Mouse (Mus musculus) CH12.LX (cell line): ENCODE data around the gene Phf13.

Experiments used
- CTCF ChIP-seq, 2 experiments: IDR thresholded peaks in 1 of 2; conservative IDR thresholded peaks in 1 of 2; 2 replicates each; pipeline ENCODE4 v1.5.1; 2011 to 2012; ENCODE audit warnings: low read depth in 2 of 2, low read length in 2 of 2, improper control_type of control experiment in 1 of 2, inconsistent platforms in 1 of 2, mild to moderate bottlenecking in 1 of 2, moderate library complexity in 1 of 2
- ELF1 ChIP-seq: IDR thresholded peaks from 2 replicates; pipeline ENCODE4 v1.6.1; 2014; ENCODE audit warnings: low read depth, mild to moderate bottlenecking, inconsistent platforms, low read length, improper control_type of control experiment
- MEF2A ChIP-seq: IDR thresholded peaks from 2 replicates; pipeline ENCODE4 v1.6.1; 2014; ENCODE audit warnings: low read depth, mild to moderate bottlenecking, inconsistent platforms, low read length, improper control_type of control experiment, borderline replicate concordance
- POLR2A ChIP-seq: IDR thresholded peaks from 2 replicates; pipeline ENCODE4 v1.6.1; 2011; ENCODE audit warnings: low read depth, mild to moderate bottlenecking, improper control_type of control experiment, low read length

DNA sequence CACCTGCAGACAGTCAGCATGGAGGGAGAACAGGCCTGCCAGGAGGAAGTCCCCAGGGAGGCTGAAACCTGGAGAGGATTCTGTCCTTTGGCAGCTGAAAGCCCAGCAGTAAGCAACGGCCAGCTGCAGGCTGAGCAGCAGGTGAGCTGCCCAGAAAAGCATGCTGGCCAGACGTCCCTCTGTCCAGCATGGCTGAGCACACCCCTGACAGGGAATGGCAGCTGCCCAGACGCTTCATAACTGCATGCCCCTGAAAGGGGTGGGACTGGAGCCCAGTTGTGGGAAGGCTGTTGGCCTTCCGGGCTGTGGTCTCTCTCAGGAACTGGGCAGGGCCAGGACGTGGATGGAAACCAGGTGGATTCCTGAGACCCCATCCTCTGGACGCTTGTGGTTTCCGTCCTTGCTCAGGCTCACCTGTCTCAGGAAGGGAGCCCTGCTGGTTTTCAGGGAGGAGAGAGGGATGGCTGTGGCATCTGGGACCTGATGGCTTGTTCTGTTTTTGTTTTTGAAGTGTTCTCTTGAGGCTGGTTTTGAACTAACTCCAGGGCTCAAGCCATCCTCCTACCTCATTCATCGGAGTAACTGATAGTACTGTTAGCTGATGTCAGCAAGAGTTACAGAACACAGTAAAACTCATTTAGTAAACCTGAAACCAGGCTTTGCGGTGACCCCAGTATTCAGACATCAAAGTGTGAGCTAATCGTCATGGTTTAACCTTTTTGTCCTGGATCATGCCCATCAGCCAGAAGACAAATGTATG lies 42.3 kb upstream of the Phf13 start, which contains the start of gene Tas1r1:
- TF ChIP-seq ELF1 = no peak
- TF ChIP-seq CTCF (conservative IDR thresholded peaks at IDR 0.05 in 1 of 2, IDR thresholded peaks at IDR 0.05 in 1 of 2; ENCODE audit: low read depth in 2 of 2, low read length in 2 of 2) = no peak
- no peak for TF ChIP-seq MEF2A
- no peak for TF ChIP-seq POLR2A
